Mouse (Mus musculus) forebrain, embryonic 14.5 days (tissue): ENCODE results near the gene Pde3a. TPM values are rescaled to one million over a fixed set of nuclear protein-coding genes. Genes with fewer than 3 reads are reported as not detected.
A peak's percentile ranks its signal among the peaks of the same experiment; 100 is the strongest.

Source experiments
- ATAC-seq: fragments of 200-750 bp; cut with Nextera tagmentation; 2 replicates; pipeline ENCODE4 v1.8.0; 2017; ENCODE audit warnings: mild to moderate bottlenecking, moderate library complexity
- DNase-seq: peaks from one replicate; pipeline ENCODE4 v3.0.0-alpha.2; 2015; ENCODE audit warnings: low spot score
- H3K27ac ChIP-seq: fragments of 300-500 bp; sonication (generic); 2 replicates; pipeline ENCODE4 v1.5.1; 2014; ENCODE audit warnings: low read depth, mild to moderate bottlenecking, control low read depth, low read length, moderate library complexity
- H3K27me3 ChIP-seq: fragments of 300-500 bp; sonication (generic); replicated peaks from 2 replicates; pipeline ENCODE4 v1.6.1; 2014; ENCODE audit warnings: low read length, control low read depth, mixed read lengths; ENCODE audit not compliant: control insufficient read depth, insufficient read depth
- H3K36me3 ChIP-seq: fragments of 300-500 bp; sonication (generic); 2 replicates; pipeline ENCODE4 v1.6.1; 2014; ENCODE audit warnings: low read length, control low read depth; ENCODE audit not compliant: control insufficient read depth, insufficient read depth
- H3K4me1 ChIP-seq: fragments of 300-500 bp; sonication (generic); 2 replicates; pipeline ENCODE4 v1.6.1; 2014; ENCODE audit warnings: antibody characterized with exemption, low read length, control low read depth; ENCODE audit not compliant: control insufficient read depth, insufficient read depth
- H3K4me2 ChIP-seq: fragments of 300-500 bp; sonication (generic); 2 replicates; pipeline ENCODE4 v1.6.1; 2014; ENCODE audit warnings: mild to moderate bottlenecking, control low read depth, low read length
- H3K4me3 ChIP-seq: fragments of 300-500 bp; sonication (generic); 2 replicates; pipeline ENCODE4 v1.5.1; 2014; ENCODE audit warnings: low read depth, low read length, control low read depth
- H3K9ac ChIP-seq: fragments of 300-500 bp; sonication (generic); 2 replicates; pipeline ENCODE4 v1.6.1; 2014; ENCODE audit warnings: mild to moderate bottlenecking, low read length, control low read depth, moderate library complexity
- H3K9me3 ChIP-seq: fragments of 300-500 bp; sonication (generic); replicated peaks from 2 replicates; pipeline ENCODE4 v1.6.1; 2016; ENCODE audit warnings: low read length, control low read depth, mixed read lengths; ENCODE audit not compliant: control insufficient read depth
- WGBS: fragments of 180-500 bp; shearing (Covaris S2); extraction: QIAGEN DNeasy Blood & Tissue Kit; methylation state at CpG from one replicate; pipeline ENCODE4 v1.1.7; 2014; 5-methylcytosine and 5-hydroxymethylcytosine counted together
- polyA plus RNA-seq: library from polyadenylated mRNA; unstranded; fragments of >200 nt; fragmentation: Nextera tagmentation; extraction: Ambion mirVana; gene quantifications from 2 replicates; pipeline ENCODE4 v1.2.1, GENCODE M21; 2014

The Pde3a gene
- polyA plus RNA-seq: 0.88 and 0.98 TPM in 2 replicates

GRCm38 (mm10) chr6:141248691-141249584 lies at the start of gene Pde3a:
Gene Pde3a, plus strand, starts transcription at chr6:141249269.
- ATAC-seq: peak; percentile 42; the same call in 1 of the 2 replicates

GRCm38 (mm10) chr6:141200173-141200615 lies 48.9 kb upstream of the Pde3a start:
- Histone ChIP-seq H3K4me1 (no peaks in the 10 kb centered on the region), H3K9ac (no peak overlapping the region), H3K36me3 (no peaks in the 10 kb centered on the region), H3K27me3 (no peaks in the 10 kb centered on the region), H3K4me3 (no peak overlapping the region), H3K9me3 (no peaks in the 10 kb centered on the region), H3K4me2 (no peak overlapping the region), H3K27ac (no peak overlapping the region)
- DNase-seq (no peak), ATAC-seq (peak; percentile 40; the same call in 1 of the 2 replicates)

More at GRCm38 (mm10) chr6:141248691-141249584, at the start of gene Pde3a:
- Histone ChIP-seq H3K9me3 (no peaks in the 10 kb centered on the region), H3K4me1 (no peaks in the 10 kb centered on the region), H3K27me3 (0 out of 2 replicates have a peak, but pooled peaks cover 14% of the 10 kb centered on the region), H3K27ac (0 out of 2 replicates have a peak within 1 kb of the TSS, but pooled peaks have one; percentile 9), H3K4me3 (peak within 1 kb of the TSS; percentile 62), H3K36me3 (no peaks in the 10 kb centered on the region), H3K4me2 (peak within 1 kb of the TSS; percentile 98), H3K9ac (peak within 1 kb of the TSS; percentile 66)
- no peak for DNase-seq
- WGBS: 2% methylated on average over 25 of the region's 28 CpGs

GRCm38 (mm10) chr6:141207531-141207930 lies 41.5 kb upstream of the Pde3a start:
- Histone ChIP-seq H3K36me3 (no peaks in the 10 kb centered on the region), H3K4me2 (no peak overlapping the region), H3K27ac (no peak overlapping the region), H3K4me3 (no peak overlapping the region), H3K27me3 (no peaks in the 10 kb centered on the region), H3K9ac (no peak overlapping the region), H3K4me1 (no peaks in the 10 kb centered on the region), H3K9me3 (no peaks in the 10 kb centered on the region)
- no peak for ATAC-seq
- 91% methylated on average over 6 of the region's 6 CpGs for WGBS
- no peak for DNase-seq

GRCm38 (mm10) chr6:141208283-141208872 lies 40.7 kb upstream of the Pde3a start:
- DNase-seq (no peak), ATAC-seq (no peak)
- Histone ChIP-seq H3K9me3 (no peaks in the 10 kb centered on the region), H3K36me3 (no peaks in the 10 kb centered on the region), H3K4me3 (no peak overlapping the region), H3K4me2 (no peak overlapping the region), H3K27ac (no peak overlapping the region), H3K9ac (no peak overlapping the region), H3K4me1 (no peaks in the 10 kb centered on the region), H3K27me3 (no peaks in the 10 kb centered on the region)
- whole genome bisulfite sequencing: 85% methylated on average over 1 of the region's 1 CpGs

- DNase-seq (no peak), ATAC-seq (no peak)
- 95% methylated on average over 3 of the region's 3 CpGs for WGBS
- H3K27me3 ChIP-seq: no peaks in the 10 kb centered on the region
- no peak overlapping the region for H3K9ac ChIP-seq
- no peaks in the 10 kb centered on the region for H3K4me1 ChIP-seq
- H3K27ac ChIP-seq: no peak overlapping the region
- no peaks in the 10 kb centered on the region for H3K9me3 ChIP-seq
- H3K36me3 ChIP-seq: no peaks in the 10 kb centered on the region
- H3K4me3 ChIP-seq: no peak overlapping the region
- no peak overlapping the region for H3K4me2 ChIP-seq
Measured at GRCm38 (mm10) chr6:141210021-141210420, 39.0 kb upstream of the Pde3a start.

- no peaks in the 10 kb centered on the region for H3K9me3 ChIP-seq
- 69% methylated on average over 3 of the region's 3 CpGs for whole genome bisulfite sequencing
- no peak overlapping the region for H3K4me3 ChIP-seq
- no peak overlapping the region for H3K9ac ChIP-seq
- no peaks in the 10 kb centered on the region for H3K36me3 ChIP-seq
- no peak for ATAC-seq
- H3K27me3 ChIP-seq: no peaks in the 10 kb centered on the region
- H3K4me1 ChIP-seq: no peaks in the 10 kb centered on the region
- H3K4me2 ChIP-seq: no peak overlapping the region
- DNase-seq: peak; percentile 4
- no peak overlapping the region for H3K27ac ChIP-seq
Measured at GRCm38 (mm10) chr6:141221081-141221480, 28.0 kb upstream of the Pde3a start.

GRCm38 (mm10) chr6:141226851-141227657 lies 22.0 kb upstream of the Pde3a start:
- H3K9ac ChIP-seq: no peak overlapping the region
- no peaks in the 10 kb centered on the region for H3K27me3 ChIP-seq
- DNase-seq (no peak), ATAC-seq (no peak)
- no peaks in the 10 kb centered on the region for H3K36me3 ChIP-seq
- no peaks in the 10 kb centered on the region for H3K4me1 ChIP-seq
- no peak overlapping the region for H3K4me2 ChIP-seq
- H3K4me3 ChIP-seq: no peak overlapping the region
- WGBS: 87% methylated on average over 15 of the region's 15 CpGs
- H3K27ac ChIP-seq: no peak overlapping the region
- no peaks in the 10 kb centered on the region for H3K9me3 ChIP-seq

- H3K36me3 ChIP-seq: no peaks in the 10 kb centered on the region
- H3K9me3 ChIP-seq: no peaks in the 10 kb centered on the region
- H3K27me3 ChIP-seq: no peaks in the 10 kb centered on the region
- no peaks in the 10 kb centered on the region for H3K4me1 ChIP-seq
- no peak for ATAC-seq
- no peak overlapping the region for H3K4me3 ChIP-seq
- WGBS: 77% methylated on average over 3 of the region's 3 CpGs
- no peak overlapping the region for H3K27ac ChIP-seq
- DNase-seq: no peak
- H3K4me2 ChIP-seq: no peak overlapping the region
- no peak overlapping the region for H3K9ac ChIP-seq
Measured at GRCm38 (mm10) chr6:141227658-141228005, 21.4 kb upstream of the Pde3a start.
